Mouse (Mus musculus) cerebellum, postnatal 4 days (tissue): ENCODE measurements around the gene Tmem169.
A peak's percentile ranks its signal among the peaks of the same experiment; 100 is the strongest.
"Not testable (repeated sequence)": the region's sequence is repeated elsewhere in the genome, so short reads cannot be mapped to it uniquely, and the experiment has no call there.

Experiments
- DNase-seq, 2 experiments: peaks; one replicate each; pipeline ENCODE4 v3.0.0; 2022; ENCODE audit warnings: low spot score in 2 of 2, mixed read lengths in 1 of 2

Gene Tmem169

GRCm38 (mm10) chr1:72283992-72284485, at the start of gene Tmem169, which contains the start of gene Pecr:
Tmem169 (plus strand) TSS chr1:72284369.
Pecr (minus strand) TSS chr1:72284314.
- peak; percentile 69 to 90 for DNase-seq

GRCm38 (mm10) chr1:72236363-72237006, 47.7 kb upstream of the Tmem169 start:
- peak in 1 of 2 experiments; percentile 65 for DNase-seq

DNA sequence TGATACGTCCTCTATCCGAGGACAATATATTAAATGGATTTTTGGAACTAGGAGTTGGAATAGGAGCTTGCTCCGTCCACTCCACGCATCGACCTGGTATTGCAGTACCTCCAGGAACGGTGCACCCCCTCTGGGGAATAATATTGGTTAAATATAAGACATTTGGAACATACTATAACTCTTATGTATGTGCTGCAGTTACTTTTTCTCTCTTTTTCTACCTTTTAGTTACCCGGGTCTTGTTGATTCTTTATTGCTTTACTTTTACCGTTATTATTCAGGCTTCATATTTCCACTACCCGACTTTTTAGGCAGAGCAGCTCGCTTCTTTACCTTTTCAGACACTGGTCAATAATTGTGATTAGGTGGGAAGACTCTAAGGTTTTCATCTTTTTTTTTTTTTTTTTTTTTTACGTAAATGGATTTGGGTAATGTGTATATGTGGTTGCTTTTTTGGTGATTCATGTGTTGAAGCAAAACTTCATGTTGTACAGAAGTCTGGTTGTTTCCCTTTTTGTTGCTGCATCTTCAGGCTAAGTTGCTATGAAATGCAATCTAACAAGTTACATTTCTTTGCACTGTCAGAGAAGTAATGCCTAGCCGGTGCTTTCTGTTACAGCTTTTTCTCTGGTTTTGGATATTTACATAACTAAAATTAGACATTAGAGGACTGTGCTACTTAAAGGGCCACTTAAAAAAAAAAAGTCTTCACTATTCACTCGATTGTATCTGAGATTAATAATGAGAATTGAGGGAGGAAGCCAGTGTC, 47.0 kb upstream of the Tmem169 start:
- peak in 1 of 2 experiments; percentile 23 for DNase-seq

DNA sequence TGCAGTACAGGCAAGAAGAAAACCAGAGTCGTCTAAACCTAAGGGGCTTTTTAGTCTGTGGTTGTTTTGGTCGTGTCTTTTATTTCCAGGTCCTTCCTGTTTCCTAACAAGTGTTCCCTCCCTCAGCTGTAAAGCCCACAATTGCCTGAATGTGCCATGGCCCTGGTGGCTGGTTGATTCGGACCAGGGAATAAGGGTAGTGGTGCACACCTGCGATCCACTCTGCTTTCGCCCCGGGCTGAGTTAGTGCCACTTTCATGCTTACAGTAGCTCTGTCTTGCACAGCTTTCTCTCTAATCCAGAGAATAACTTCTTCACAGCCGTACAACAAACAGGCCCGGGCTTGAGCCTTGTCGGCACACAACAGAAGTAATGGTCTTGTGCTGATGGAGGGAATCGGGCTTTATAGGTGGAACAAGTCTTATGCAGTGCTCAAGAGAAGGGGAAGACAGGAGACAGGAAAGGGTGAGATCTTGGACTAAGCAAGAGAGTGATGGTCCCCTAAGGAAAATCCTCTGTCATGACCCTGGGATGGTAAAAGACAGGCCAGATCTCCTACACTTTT, 46.1 kb upstream of the Tmem169 start:
- DNase-seq, result no peak

GRCm38 (mm10) chr1:72239113-72239512, 45.1 kb upstream of the Tmem169 start:
- not testable (repeated sequence) for DNase-seq

DNA sequence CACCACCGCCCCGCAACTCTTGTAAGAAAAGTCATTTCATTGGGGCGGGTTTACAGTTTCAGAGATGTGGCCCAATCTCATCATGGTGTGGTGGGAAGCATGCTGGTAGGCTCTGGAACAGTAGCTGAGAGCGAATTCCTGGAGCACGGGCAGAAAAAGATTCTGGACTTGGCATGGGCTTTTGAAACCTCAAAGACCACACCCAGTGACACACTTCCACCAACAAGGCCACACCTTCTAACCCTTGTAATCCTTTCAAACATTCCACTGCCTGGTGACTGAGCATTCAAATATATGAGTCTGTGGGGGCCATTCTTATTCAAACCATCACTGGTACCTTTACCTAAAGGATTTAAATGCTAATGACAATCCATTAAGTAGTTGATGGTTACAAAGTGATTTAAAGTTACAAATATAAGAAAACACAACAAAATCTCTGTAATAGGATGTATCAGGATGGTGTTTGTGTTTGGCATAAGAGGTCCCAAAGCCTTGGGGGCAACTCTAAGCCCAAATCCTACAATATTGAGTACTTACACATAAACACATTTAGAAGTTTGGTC, 41.5 kb upstream of the Tmem169 start:
- DNase-seq, result no peak

GRCm38 (mm10) chr1:72243656-72244316, 40.4 kb upstream of the Tmem169 start:
- peak; percentile 91 to 94 for DNase-seq

DNA sequence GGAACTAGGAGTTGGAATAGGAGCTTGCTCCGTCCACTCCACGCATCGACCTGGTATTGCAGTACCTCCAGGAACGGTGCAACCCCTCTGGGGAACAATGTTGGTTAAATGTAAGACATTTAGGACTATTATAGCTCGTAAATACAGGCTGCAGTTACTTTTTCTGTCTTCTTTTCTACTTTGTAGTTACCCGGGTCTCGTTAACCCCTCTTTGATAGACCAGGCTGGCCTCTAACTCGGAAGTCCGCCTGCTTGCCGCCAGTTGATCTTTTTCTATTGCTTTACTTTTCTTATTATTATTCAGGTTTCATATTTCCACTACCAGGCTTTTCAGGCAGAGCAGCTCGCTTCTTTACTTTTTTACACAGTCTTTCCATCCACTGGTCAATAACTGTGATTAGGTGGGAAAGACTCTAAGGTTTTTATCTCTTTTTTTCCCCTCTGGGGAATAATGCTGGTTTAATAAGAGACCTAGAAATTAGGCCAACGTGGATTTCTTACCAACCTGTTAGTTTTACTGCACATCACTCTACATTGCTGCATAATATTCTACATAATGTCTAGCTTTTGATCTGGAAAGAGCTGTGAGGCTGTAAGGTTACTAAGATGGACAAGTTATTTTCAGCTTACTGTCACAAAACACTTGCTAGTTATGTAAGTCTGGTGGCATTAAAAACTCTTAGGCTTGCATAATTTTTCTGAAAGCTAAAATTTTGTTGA, 39.7 kb upstream of the Tmem169 start:
- DNase-seq, result no peak

DNA sequence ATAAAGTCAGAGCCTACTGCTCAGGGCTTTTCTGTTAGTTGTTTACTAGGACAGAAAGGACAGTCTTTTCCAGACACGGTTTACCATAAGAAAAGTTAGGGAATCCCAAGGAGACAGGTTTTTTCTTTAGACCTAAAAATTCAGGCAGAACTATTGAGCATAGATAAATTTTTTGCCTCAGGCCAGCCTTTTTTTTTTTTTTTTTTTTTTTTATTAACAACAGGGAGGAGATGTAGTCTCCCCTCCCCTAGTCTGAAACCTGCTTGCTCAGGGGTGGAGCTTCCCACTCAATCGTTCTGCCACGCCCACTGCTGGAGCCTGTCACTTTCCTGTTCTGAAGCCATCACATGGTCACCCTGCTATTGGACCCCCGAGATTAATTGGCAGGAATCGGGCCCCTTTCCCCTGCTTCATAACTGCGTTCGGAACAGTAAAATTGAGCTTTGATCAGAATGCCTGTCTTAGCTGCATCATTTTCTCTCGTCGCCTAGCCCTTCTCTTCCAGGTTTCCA, 35.9 kb upstream of the Tmem169 start:
- DNase-seq, result not testable (repeated sequence)

- no peak for DNase-seq
These were observed 32.4 kb upstream of the Tmem169 start for GRCm38 (mm10) chr1:72251806-72252205.

GRCm38 (mm10) chr1:72253881-72254491, 30.2 kb upstream of the Tmem169 start:
- DNase-seq, result peak in 1 of 2 experiments; percentile 11

DNA sequence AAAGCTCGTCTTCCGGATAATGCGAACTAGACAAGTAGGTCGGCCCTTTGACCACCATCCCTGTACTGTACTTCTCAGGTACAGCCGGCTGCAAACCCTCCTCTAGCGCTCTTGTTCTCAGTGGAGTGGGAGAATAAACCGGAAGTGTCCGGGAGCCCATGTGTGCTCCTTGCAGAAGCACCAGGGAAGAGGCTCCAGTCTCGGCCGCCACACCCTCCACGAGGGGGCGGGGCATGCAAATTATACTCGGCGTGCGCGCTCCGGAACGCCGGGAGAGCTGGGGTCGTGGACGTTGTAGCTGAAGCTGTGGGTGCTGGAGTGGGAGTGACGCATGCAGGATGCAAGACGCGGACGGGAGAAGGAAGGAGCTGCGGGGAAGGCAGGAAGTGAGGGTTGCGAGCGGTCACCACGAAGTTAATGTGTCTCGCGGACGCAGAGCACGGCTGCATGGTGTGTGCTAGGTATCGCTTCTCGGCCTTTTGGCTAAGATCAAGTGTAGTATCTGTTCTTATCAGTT, 29.6 kb upstream of the Tmem169 start:
- DNase-seq, result peak; percentile 64 to 85

GRCm38 (mm10) chr1:72255062-72255853, 28.9 kb upstream of the Tmem169 start:
- peak in 1 of 2 experiments; percentile 39 for DNase-seq

DNA sequence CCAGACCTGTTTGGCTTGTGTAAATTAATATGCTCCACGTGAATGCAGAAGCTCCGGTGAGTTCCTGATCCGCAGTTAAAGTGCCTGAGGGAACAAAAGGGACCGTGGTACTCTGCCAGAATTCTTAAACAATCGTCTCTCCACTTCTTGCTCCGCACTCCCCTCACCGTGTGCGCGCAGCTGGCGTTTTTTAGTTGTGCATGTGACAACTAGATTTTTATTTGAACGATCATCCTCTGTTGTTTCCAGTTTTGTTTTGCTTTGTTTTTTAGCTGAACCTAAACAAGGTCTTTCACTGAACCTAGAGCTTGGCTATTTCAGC, 28.4 kb upstream of the Tmem169 start:
- no peak for DNase-seq

DNA sequence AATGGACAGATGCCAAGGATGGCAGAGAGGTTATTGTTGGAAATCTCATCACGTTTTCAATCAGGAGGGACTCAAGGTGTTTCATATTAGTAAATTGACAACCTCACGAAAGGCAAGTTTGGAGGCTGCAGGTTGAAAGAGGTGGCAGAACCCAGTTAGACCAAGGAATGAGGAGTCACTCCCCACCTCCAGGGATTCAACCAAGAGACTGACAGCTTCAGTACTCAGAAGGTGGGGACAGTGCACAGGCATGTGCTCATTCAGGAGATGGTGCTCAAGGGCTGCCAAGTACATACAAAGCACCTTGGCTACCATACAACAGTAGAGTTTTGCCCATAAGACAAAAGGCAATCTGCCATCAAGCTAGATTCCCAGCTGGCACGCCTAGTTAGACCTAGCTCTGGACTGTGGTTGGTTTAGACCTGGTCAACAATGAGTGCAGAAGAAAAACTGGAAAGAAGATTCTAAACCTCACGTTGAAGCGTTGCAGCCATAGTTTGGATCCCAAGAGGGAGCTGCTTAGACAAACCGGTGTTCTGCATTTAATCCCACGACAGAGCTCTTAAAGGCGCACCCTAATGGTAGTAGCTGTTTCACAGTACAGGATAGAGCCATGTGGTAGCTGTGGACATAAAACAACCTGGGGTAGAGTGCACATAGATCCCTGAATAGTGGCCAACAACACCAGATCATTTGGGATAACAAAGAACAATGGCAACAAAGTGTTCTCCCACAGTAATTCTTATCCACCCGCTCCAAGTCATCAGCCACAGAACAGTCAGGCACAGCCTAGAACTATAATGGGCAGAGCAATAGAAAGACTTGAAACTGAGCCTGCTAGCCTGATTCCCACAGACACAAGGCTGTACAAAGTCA, 27.6 kb upstream of the Tmem169 start:
- no peak for DNase-seq

GRCm38 (mm10) chr1:72263099-72263498, 21.1 kb upstream of the Tmem169 start:
- no peak for DNase-seq

GRCm38 (mm10) chr1:72278085-72278484, 6.1 kb upstream of the Tmem169 start:
- DNase-seq, result no peak

DNA sequence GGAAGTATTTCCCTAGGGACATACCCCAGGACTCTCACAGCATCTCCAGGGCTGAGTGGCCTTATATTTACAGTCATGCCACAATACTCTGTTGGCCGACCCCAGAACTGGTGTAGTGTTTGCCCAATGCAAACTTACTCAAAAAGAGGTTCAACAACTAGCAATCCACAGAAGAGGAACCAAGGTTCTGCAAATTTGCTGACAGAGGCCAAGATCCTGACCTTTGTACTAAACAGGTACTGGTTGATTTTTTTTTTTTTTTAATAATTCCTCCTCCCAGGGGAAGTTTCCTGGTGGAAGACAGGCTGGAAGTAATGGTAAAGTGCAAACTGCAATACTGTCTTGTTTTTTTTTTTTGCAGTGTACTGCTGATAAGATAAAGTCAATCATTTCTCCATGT, 1.6 kb upstream of the Tmem169 start:
- DNase-seq, result no peak
